Mouse (Mus musculus): ENCODE results near the gene Rap1b. TPM values are rescaled to one million over a fixed set of nuclear protein-coding genes. Genes with fewer than 3 reads are reported as not detected.

Gene Rap1b
- total RNA-seq, 1 experiment from 2014 or later = 126 TPM

DNA sequence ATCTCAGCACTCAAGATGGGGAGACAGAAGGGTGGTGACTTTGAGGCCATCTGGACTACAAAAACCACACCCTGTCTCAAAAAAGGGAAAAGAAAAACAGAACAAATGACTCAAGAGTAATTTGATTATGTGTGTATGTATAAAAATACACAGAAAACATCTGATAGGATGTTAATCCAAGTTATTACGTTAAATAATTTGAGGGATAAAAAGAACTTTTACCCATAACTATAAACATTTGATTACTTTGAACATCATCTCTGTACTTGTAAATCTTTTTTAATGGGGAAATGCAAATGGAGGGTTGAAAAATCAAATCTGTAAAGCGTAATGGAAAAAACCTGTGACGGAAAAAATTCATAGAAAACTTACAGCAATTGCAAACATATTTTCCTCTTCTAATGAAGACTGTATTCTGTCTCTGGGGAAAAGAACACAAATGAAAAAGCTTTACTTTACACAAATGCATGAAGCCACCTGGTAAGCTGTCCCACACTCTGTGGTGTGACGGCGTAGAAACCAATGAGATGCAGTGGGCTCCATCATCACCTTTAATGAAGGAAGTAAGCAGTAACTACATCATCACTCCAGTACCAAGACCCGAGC, 65.4 kb downstream of the Rap1b start:
- no peak for ATAC-seq (replicated peaks in 1 of 2; ENCODE audit: insufficient read depth in 1 of 2, low FRiP score in 2 of 2, low TSS enrichment in 1 of 2, low read depth in 1 of 2, poor library complexity in 2 of 2, severe bottlenecking in 2 of 2)

DNA sequence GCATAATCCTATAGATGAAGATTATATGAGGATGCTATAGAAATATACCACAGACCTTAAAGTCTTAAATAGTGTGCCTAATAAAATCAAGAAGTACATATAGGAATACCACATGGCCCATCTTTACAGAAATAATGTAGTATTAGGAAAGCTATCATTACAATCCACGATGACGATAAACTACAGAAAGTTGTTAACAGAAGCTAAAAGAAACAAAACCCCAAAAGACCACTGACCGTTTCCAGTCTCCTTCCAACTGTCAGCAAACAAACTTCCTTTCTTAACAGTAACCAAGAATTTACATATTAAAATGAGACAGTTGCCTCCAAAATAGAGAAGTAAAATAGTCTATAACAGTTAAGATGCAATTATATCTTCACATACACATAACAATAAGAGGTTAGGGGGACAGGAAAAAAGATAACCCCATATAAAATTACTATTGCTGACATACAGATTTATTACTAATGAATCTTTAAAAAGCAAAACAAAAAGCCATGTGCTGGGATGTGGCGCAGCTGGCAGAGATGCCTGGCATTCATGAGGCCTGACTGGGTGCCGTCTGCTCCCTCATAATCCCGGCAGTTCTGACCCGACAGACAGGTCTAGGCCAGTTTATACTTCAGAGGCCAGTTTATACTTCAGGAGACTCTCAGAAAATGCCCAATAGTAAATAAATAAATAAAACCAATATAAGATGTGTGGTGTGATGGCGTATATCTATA, 66.1 kb downstream of the Rap1b start:
- ATAC-seq (replicated peaks in 1 of 2; ENCODE audit: insufficient read depth in 1 of 2, low FRiP score in 2 of 2, low TSS enrichment in 1 of 2, low read depth in 1 of 2, poor library complexity in 2 of 2, severe bottlenecking in 2 of 2) = no peak

GRCm38 (mm10) chr10:117778951-117779350, 66.9 kb downstream of the Rap1b start:
- ATAC-seq (replicated peaks in 1 of 2; ENCODE audit: insufficient read depth in 1 of 2, low FRiP score in 2 of 2, low TSS enrichment in 1 of 2, low read depth in 1 of 2, poor library complexity in 2 of 2, severe bottlenecking in 2 of 2) = no peak

GRCm38 (mm10) chr10:117778328-117778910, 67.4 kb downstream of the Rap1b start:
- no peak for ATAC-seq (replicated peaks in 1 of 2; ENCODE audit: insufficient read depth in 1 of 2, low FRiP score in 2 of 2, low TSS enrichment in 1 of 2, low read depth in 1 of 2, poor library complexity in 2 of 2, severe bottlenecking in 2 of 2)

- ATAC-seq (replicated peaks in 1 of 2; ENCODE audit: insufficient read depth in 1 of 2, low FRiP score in 2 of 2, low TSS enrichment in 1 of 2, low read depth in 1 of 2, poor library complexity in 2 of 2, severe bottlenecking in 2 of 2) = no peak
These were observed 68.1 kb downstream of the Rap1b start for GRCm38 (mm10) chr10:117777501-117778327.

DNA sequence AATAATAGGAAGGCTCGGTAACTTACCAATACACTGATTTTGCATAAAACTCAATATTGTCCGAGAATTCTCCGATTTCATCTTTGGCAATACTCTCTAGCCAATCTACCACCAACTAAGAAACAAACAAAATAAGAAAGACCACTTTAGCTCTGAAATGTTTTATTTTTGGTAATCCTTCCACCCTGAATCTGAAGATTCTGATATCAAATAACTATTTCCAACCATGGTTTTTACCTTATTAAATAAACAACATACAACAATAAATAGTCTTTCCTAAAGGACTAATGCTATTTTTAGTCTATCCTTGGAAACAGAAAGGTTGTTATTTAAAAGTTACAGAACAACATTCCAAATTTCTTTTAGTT, 68.7 kb downstream of the Rap1b start:
- ATAC-seq (replicated peaks in 1 of 2; ENCODE audit: insufficient read depth in 1 of 2, low FRiP score in 2 of 2, low TSS enrichment in 1 of 2, low read depth in 1 of 2, poor library complexity in 2 of 2, severe bottlenecking in 2 of 2) = no peak

DNA sequence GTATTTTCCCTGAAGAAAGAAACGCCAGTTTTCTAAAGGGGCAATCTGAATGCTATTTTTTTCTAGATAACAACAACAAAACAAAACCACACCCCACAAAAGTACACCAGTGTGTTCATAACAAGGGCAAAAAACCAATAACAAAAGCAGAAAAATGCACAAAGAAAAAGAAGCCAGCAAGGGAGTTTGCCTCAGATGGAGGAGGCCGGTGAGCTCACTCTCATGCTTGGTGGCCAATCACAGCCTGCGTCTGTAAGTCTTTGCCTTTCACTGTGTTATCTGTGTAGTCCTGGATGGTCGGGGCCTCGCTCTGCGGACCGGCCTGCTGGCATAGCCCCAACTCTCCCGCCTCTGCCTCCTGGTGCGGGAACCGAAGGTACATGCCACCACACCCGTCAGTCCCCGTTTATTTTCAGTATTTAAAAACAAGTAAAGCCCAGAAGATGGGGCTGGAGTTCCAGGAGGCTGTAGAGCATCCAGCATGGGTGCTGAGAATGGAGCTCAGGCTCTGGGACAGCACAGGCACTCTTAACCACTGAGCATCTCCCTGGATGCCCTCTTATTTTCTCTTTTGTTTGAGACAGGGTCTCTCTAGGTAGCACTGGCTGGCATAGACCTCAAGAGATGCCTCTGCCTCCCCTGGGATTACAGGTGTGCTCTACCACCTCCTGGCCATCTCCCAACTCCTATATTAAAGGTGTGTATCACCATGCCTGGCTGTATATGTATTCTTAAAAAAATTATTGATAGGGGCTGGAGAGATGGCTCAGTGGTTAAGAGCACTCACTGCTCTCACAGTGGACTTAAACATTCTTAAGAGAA, 69.3 kb downstream of the Rap1b start:
- ATAC-seq (replicated peaks in 1 of 2; ENCODE audit: insufficient read depth in 1 of 2, low FRiP score in 2 of 2, low TSS enrichment in 1 of 2, low read depth in 1 of 2, poor library complexity in 2 of 2, severe bottlenecking in 2 of 2) = no peak

GRCm38 (mm10) chr10:117775401-117776144, 70.3 kb downstream of the Rap1b start:
- no peak for ATAC-seq (replicated peaks in 1 of 2; ENCODE audit: insufficient read depth in 1 of 2, low FRiP score in 2 of 2, low TSS enrichment in 1 of 2, low read depth in 1 of 2, poor library complexity in 2 of 2, severe bottlenecking in 2 of 2)

DNA sequence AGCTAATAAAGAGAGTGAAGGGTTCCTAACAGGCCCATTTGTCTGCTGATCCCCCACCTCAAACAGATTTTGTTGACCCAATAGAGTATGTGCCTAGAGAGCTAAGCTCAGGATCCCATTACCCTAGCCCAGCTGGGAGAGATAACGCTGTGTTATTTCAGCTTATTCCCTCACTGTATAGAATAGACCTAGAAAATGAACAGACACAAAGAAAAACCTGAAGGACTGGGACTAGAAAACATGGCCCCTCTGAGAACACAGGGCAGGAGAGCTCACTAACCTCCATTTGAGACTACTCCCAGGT, 71.1 kb downstream of the Rap1b start:
- ATAC-seq (replicated peaks in 1 of 2; ENCODE audit: insufficient read depth in 1 of 2, low FRiP score in 2 of 2, low TSS enrichment in 1 of 2, low read depth in 1 of 2, poor library complexity in 2 of 2, severe bottlenecking in 2 of 2) = no peak

GRCm38 (mm10) chr10:117774011-117774816, 71.6 kb downstream of the Rap1b start:
- ATAC-seq (replicated peaks in 1 of 2; ENCODE audit: insufficient read depth in 1 of 2, low FRiP score in 2 of 2, low TSS enrichment in 1 of 2, low read depth in 1 of 2, poor library complexity in 2 of 2, severe bottlenecking in 2 of 2) = no peak

DNA sequence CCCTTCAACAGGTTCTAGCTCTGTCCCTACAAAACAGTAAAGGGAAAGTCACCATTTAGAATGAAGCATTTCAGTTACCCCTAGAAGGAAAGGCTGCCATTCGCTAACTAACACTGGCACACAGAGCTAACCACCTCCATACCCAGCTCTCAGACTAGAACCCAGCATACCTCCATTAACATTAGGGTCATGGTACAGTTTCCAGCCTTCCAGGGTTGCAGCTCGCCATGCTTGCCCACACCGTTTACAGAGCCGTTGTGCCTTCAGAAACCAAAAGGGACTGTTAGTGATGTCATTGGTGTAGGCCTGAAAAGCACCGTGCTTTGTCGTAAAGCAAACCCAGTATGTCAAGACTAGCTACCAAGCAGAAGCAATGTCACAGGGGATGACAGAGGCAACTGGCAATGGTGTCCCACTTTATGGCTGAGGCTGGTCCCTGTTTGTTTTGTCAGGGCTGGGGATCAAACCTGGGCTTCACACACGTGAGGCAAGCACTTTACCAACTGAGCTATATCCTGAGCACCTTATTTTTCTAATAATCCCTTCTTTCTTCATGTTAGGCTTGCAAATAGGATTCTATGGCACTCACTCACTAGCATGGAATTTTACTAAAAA, 72.6 kb downstream of the Rap1b start:
- no peak for ATAC-seq (replicated peaks in 1 of 2; ENCODE audit: insufficient read depth in 1 of 2, low FRiP score in 2 of 2, low TSS enrichment in 1 of 2, low read depth in 1 of 2, poor library complexity in 2 of 2, severe bottlenecking in 2 of 2)

DNA sequence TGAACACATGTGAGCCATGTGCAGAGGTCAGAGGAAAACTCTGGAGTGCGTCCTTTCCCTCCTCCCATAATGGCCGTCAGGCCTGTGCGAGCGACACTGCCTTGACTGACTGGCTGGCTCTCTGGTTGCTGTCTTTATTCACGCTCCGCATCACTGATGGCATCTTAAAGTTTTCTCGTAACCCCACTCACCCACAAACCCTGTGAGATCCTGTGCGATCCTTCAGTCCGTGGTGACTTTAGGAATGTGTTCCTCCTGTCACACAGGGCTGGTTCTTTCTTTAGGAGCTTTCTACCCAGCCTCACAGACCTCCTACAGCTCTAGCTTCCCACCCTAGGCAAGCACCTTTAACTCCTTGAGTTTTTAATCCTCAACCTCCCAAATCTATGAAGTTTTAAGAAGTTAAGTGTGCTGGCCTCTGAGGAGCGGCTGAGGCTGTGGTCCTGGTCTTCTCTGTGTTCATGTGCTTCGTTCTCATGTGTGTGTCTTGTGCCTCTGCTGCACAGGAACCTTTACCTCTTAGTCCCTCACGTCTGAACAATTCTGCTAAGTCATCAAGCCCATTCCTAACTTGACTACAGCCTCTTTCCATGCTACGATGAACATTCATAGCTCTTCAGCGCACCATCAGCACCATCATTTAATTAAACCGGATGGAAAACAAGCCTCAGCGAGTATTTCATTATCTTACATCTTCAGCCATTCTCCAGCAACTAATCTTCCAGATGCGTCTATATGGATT, 73.3 kb downstream of the Rap1b start:
- no peak for ATAC-seq (replicated peaks in 1 of 2; ENCODE audit: insufficient read depth in 1 of 2, low FRiP score in 2 of 2, low TSS enrichment in 1 of 2, low read depth in 1 of 2, poor library complexity in 2 of 2, severe bottlenecking in 2 of 2)

DNA sequence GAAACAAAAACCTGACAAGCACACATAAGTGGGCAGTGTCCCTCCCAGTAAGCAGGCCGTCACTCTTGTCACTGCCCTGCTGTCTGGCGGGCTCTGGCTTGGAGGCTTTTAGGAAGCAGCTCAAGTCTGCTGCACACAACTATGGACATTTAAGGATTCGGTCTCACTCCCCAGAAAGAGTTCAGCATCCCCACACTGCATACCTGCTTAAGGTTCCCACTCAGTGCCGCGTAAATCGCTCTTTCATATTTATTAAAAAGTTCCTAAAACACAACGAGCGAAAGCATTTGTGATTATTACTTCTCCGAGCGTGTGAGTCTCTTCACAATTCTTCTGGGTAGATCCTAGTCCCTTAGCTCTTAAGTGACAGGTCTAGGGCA, 74.7 kb downstream of the Rap1b start:
- no peak for ATAC-seq (replicated peaks in 1 of 2; ENCODE audit: insufficient read depth in 1 of 2, low FRiP score in 2 of 2, low TSS enrichment in 1 of 2, low read depth in 1 of 2, poor library complexity in 2 of 2, severe bottlenecking in 2 of 2)

- ATAC-seq (replicated peaks in 1 of 2; ENCODE audit: insufficient read depth in 1 of 2, low FRiP score in 2 of 2, low TSS enrichment in 1 of 2, low read depth in 1 of 2, poor library complexity in 2 of 2, severe bottlenecking in 2 of 2) = no peak
These were observed 75.3 kb downstream of the Rap1b start for GRCm38 (mm10) chr10:117770286-117771130.
